ENCODE assay signal across 7 mouse cellular contexts in the genomic region with DNA sequence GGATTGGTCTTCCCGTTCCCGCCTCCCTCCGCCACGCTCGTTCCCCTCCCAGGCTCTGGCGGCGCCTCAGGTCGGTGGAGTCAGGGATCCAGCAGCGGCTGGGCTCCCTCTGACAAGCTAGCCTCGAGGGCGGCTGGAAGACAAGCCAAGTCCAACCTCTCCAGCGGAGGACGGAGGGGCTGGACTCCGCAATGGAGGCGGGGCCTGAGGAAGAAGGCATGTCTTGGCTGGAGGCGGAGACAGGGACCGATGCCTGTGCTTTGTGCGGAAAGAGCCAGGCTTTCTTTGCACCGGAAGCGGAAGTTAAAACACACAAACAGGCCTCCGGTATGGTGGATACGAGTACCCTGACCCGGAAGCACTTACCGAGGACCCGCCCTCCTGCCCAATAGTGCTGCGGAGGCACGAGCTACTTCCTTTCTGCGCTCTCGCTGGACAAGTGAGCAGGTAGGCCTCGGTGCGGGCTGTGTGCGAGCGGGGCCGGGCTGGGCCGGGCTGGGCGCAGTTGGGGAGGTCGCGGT. TPM values are rescaled to one million over a fixed set of nuclear protein-coding genes. Genes with fewer than 3 reads are reported as not detected.
DNase-seq lines count a peak whose midpoint lies in the region; ATAC-seq lines count a peak whose summit lies in the region.

Gene Rps21 (plus strand): TSS at position 377 of the 521 bp plus-strand sequence.

- H3K4me2 ChIP-seq in intestine, embryonic 16.5 days (ENCODE audit: low read depth, low read length) = peak within 1 kb of the TSS; percentile 92
- H3K4me2 ChIP-seq in midbrain, embryonic 11.5 days = peak within 1 kb of the TSS; percentile 82

- no peaks in the 10 kb centered on the region for H3K9me3 ChIP-seq in intestine, embryonic 16.5 days (ENCODE audit: control insufficient read depth, low read length)
- no peaks in the 10 kb centered on the region for H3K9me3 ChIP-seq in midbrain, embryonic 11.5 days (ENCODE audit: control insufficient read depth, low read length)

- peak within 1 kb of the TSS; percentile 97 for H3K27ac ChIP-seq in intestine, embryonic 16.5 days (ENCODE audit: low read length)
- peak within 1 kb of the TSS; percentile 91 for H3K27ac ChIP-seq in midbrain, embryonic 11.5 days (ENCODE audit: low read depth, low read length)

- H3K4me3 ChIP-seq in intestine, embryonic 16.5 days (ENCODE audit: low read length) = peak within 1 kb of the TSS; percentile 71
- peak within 1 kb of the TSS; percentile 77 for H3K4me3 ChIP-seq in midbrain, embryonic 11.5 days (ENCODE audit: low read depth, low read length)

- H3K4me1 ChIP-seq in intestine, embryonic 16.5 days (ENCODE audit: control insufficient read depth, insufficient read depth, low read length) = peaks cover 14% of the 10 kb centered on the region
- peaks cover 13% of the 10 kb centered on the region for H3K4me1 ChIP-seq in midbrain, embryonic 11.5 days (ENCODE audit: control insufficient read depth, insufficient read depth, low read length)

- H3K27me3 ChIP-seq in intestine, embryonic 16.5 days (replicated peaks; ENCODE audit: control insufficient read depth, insufficient read depth, low read length) = no peaks in the 10 kb centered on the region
- no peaks in the 10 kb centered on the region for H3K27me3 ChIP-seq in midbrain, embryonic 11.5 days (ENCODE audit: control insufficient read depth, insufficient read depth, low read length)

- 0 out of 2 replicates have a peak, but pooled peaks cover 9% of the 10 kb centered on the region for H3K36me3 ChIP-seq in intestine, embryonic 16.5 days (ENCODE audit: control insufficient read depth, insufficient read depth, low read length)
- H3K36me3 ChIP-seq in midbrain, embryonic 11.5 days (ENCODE audit: control insufficient read depth, insufficient read depth, low read length) = no peaks in the 10 kb centered on the region

- peak within 1 kb of the TSS; percentile 86 for H3K9ac ChIP-seq in intestine, embryonic 16.5 days (ENCODE audit: low read depth, low read length)
- H3K9ac ChIP-seq in midbrain, embryonic 11.5 days (ENCODE audit: low read length) = peak within 1 kb of the TSS; percentile 85

- under 1% methylated on average over 38 of the region's 38 CpGs for WGBS in intestine, embryonic 16.5 days
- under 1% methylated on average over 38 of the region's 38 CpGs for WGBS in midbrain, embryonic 11.5 days

- intact Hi-C loops in left cerebral cortex, postnatal 36 days (cut with DNase I) = loop anchor here (10.0 kb wide), 2 partner anchors 182 to 282 kb away; partner anchors contain the start of genes Mtg2 and Taf4

- peak; percentile 97 for ATAC-seq in intestine, embryonic 16.5 days
- peak; percentile 96 for ATAC-seq in midbrain, embryonic 11.5 days (ENCODE audit: low FRiP score)

- DNase-seq in adrenal gland, adult 8-10 months = peak; percentile 98
- DNase-seq in embryo, embryonic 9.5 days (ENCODE audit: extremely low spot score) = peak; percentile 99
- DNase-seq in gastrocnemius, postnatal 4 days (ENCODE audit: low spot score in 2 of 2) = peak; percentile 86 to 96
- DNase-seq in left cerebral cortex, postnatal 36 days (ENCODE audit: low spot score in 2 of 2) = peak; percentile 95 to 96
- peak; percentile 100 for DNase-seq in midbrain, embryonic 11.5 days (ENCODE audit: low spot score, missing footprints)
- DNase-seq in skeletal muscle tissue, adult 2 months (ENCODE audit: low read depth, low spot score) = peak; percentile 100

RNA-seq across cellular contexts. Expression of gene Rps21, which starts in this region (rescaled TPM):
- 1,000 to 10,000 TPM in 1 of 4 experiments, 100 to 1,000 TPM in 3; 772 to 1,010 (median 917) TPM for total RNA-seq in adrenal gland, adult 8-10 months (2022)
- 100 to 1,000 TPM; 786 to 791 TPM for total RNA-seq in gastrocnemius, postnatal 4 days (2021)
- 471 and 487 TPM in 2 replicates for polyA plus RNA-seq in intestine, embryonic 16.5 days (2015; fragmentation: Nextera tagmentation; extraction: Ambion mirVana)
- 100 to 1,000 TPM; 622 to 695 TPM for total RNA-seq in left cerebral cortex, postnatal 36 days (2021)
- polyA plus RNA-seq in midbrain, embryonic 11.5 days (2014; fragmentation: Nextera tagmentation; extraction: Ambion mirVana) = 443 and 494 TPM in 2 replicates

Comparison
In these comparisons a context has a peak if more than half of its experiments do, and no peak if none do; other contexts are left out.
1. Peak in every context shown above with its lines: DNase-seq, ATAC-seq, H3K4me3 ChIP-seq and H3K27ac ChIP-seq.